Mouse (Mus musculus): ENCODE measurements around the gene Bnip1.

Gene Bnip1

GRCm38 (mm10) chr17:26793068-26793765 lies 12.4 kb downstream of the Bnip1 start:
- no peak for DNase-seq (ENCODE audit: low spot score)

GRCm38 (mm10) chr17:26794744-26795143 lies 13.9 kb downstream of the Bnip1 start:
- no peak for DNase-seq (ENCODE audit: low spot score)

GRCm38 (mm10) chr17:26795386-26795785 lies 14.5 kb downstream of the Bnip1 start:
- no peak for DNase-seq (ENCODE audit: low spot score)

GRCm38 (mm10) chr17:26797379-26798128 lies 16.7 kb downstream of the Bnip1 start:
- no peak for DNase-seq (ENCODE audit: low spot score)

- DNase-seq (ENCODE audit: low spot score), result no peak
Observed at GRCm38 (mm10) chr17:26802886-26803285, 22.0 kb downstream of the Bnip1 start.

- DNase-seq (ENCODE audit: low spot score), result no peak
Observed at GRCm38 (mm10) chr17:26812607-26813006, 31.7 kb downstream of the Bnip1 start.

- DNase-seq (ENCODE audit: low spot score), result no peak
Observed at GRCm38 (mm10) chr17:26813497-26813896, 32.6 kb downstream of the Bnip1 start.

- no peak for DNase-seq (ENCODE audit: low spot score)
Observed at GRCm38 (mm10) chr17:26816810-26817209, 35.9 kb downstream of the Bnip1 start.

- no peak for DNase-seq (ENCODE audit: low spot score)
Observed at GRCm38 (mm10) chr17:26817776-26818175, 36.9 kb downstream of the Bnip1 start.

- DNase-seq (ENCODE audit: low spot score), result no peak
Observed at GRCm38 (mm10) chr17:26826131-26826530, 45.3 kb downstream of the Bnip1 start.

- no peak for DNase-seq (ENCODE audit: low spot score)
Observed at GRCm38 (mm10) chr17:26833806-26834205, 52.9 kb downstream of the Bnip1 start.

- DNase-seq (ENCODE audit: low spot score), result no peak
Observed at GRCm38 (mm10) chr17:26834302-26834965, 53.6 kb downstream of the Bnip1 start.

- no peak for DNase-seq (ENCODE audit: low spot score)
Observed at GRCm38 (mm10) chr17:26834966-26835755, 54.3 kb downstream of the Bnip1 start.

- no peak for DNase-seq (ENCODE audit: low spot score)
Observed at GRCm38 (mm10) chr17:26835956-26836355, 55.1 kb downstream of the Bnip1 start.

GRCm38 (mm10) chr17:26836377-26836776 lies 55.5 kb downstream of the Bnip1 start:
- no peak for DNase-seq (ENCODE audit: low spot score)

- no peak for DNase-seq (ENCODE audit: low spot score)
Observed at GRCm38 (mm10) chr17:26836786-26837545, 56.1 kb downstream of the Bnip1 start.

GRCm38 (mm10) chr17:26837546-26837985 lies 56.7 kb downstream of the Bnip1 start:
- DNase-seq (ENCODE audit: low spot score), result no peak

- no peak for DNase-seq (ENCODE audit: low spot score)
Observed at GRCm38 (mm10) chr17:26838191-26838910, 57.5 kb downstream of the Bnip1 start.

GRCm38 (mm10) chr17:26838911-26839717 lies 58.2 kb downstream of the Bnip1 start:
- DNase-seq (ENCODE audit: low spot score), result no peak

Data from ovary, adult 18-20 months (tissue).